ENCODE assay signal across 8 mouse cellular contexts in genomic region chr7:127770039-127770905, GRCm38 (mm10). TPM values are rescaled to one million over a fixed set of nuclear protein-coding genes. Genes with fewer than 3 reads are reported as not detected.
DNase-seq lines count a peak whose midpoint lies in the region; ATAC-seq and TF ChIP-seq lines count a peak whose summit lies in the region.

No protein-coding gene starts in this region.

- 2% methylated on average over 27 of the region's 27 CpGs for WGBS in heart, embryonic 10.5 days
- 5% methylated on average over 27 of the region's 27 CpGs for WGBS in limb, embryonic 10.5 days
- WGBS in neural tube, embryonic 12.5 days, result 6% methylated on average over 27 of the region's 27 CpGs

- peak overlapping the region; percentile 95 for H3K9ac ChIP-seq in ES-E14 (ENCODE audit: insufficient read depth, low read depth, low read length, poor library complexity, severe bottlenecking)
- peak overlapping the region; percentile 67 for H3K9ac ChIP-seq in neural tube, embryonic 12.5 days

- H3K4me2 ChIP-seq in neural tube, embryonic 12.5 days (replicated peaks), result peak overlapping the region; percentile 73

- H3K4me3 ChIP-seq in heart, embryonic 10.5 days, result peak overlapping the region; percentile 73
- H3K4me3 ChIP-seq in ES-E14 (ENCODE audit: insufficient read depth in 1 of 2, low read depth in 1 of 2, low read length in 2 of 2, poor library complexity in 1 of 2, severe bottlenecking in 1 of 2), result peak overlapping the region; percentile 81 to 96
- H3K4me3 ChIP-seq in erythroblast, embryonic 14.5 days (replicated peaks), result peak overlapping the region; percentile 74
- peak overlapping the region; percentile 76 for H3K4me3 ChIP-seq in limb, embryonic 10.5 days
- H3K4me3 ChIP-seq in neural tube, embryonic 12.5 days, result peak overlapping the region; percentile 45

- H3K4me1 ChIP-seq in heart, embryonic 10.5 days, result peaks cover 44% of the 10 kb centered on the region
- H3K4me1 ChIP-seq in ES-E14 (ENCODE audit: control insufficient read depth in 2 of 2, insufficient read depth in 2 of 2, low read length in 2 of 2, poor library complexity in 1 of 2), result peaks cover 0 to 17% of the 10 kb centered on the region in 2 experiments; a peak in 2 of 4 replicates
- peaks cover 87% of the 10 kb centered on the region for H3K4me1 ChIP-seq in erythroblast, embryonic 14.5 days (ENCODE audit: control insufficient read depth)
- peaks cover 45% of the 10 kb centered on the region for H3K4me1 ChIP-seq in limb, embryonic 10.5 days
- peaks cover 25% of the 10 kb centered on the region for H3K4me1 ChIP-seq in neural tube, embryonic 12.5 days

- peaks cover 11% of the 10 kb centered on the region; the same call in 1 of the 2 replicates for H3K27me3 ChIP-seq in heart, embryonic 10.5 days (ENCODE audit: insufficient read depth, poor library complexity, severe bottlenecking)
- peaks cover 2% of the 10 kb centered on the region; the same call in 1 of the 2 replicates for H3K27me3 ChIP-seq in erythroblast, embryonic 14.5 days (ENCODE audit: control insufficient read depth)
- H3K27me3 ChIP-seq in limb, embryonic 10.5 days (ENCODE audit: low read depth, poor library complexity, severe bottlenecking), result no peaks in the 10 kb centered on the region
- no peaks in the 10 kb centered on the region for H3K27me3 ChIP-seq in neural tube, embryonic 12.5 days (replicated peaks)

- peak; percentile 27 for ATAC-seq in neural tube, embryonic 12.5 days (ENCODE audit: low FRiP score, low read depth)

- no peaks in the 10 kb centered on the region for H3K9me3 ChIP-seq in heart, embryonic 10.5 days
- no peaks in the 10 kb centered on the region for H3K9me3 ChIP-seq in ES-E14 (ENCODE audit: control insufficient read depth, insufficient read depth, low read depth, low read length)
- H3K9me3 ChIP-seq in erythroblast, embryonic 14.5 days (ENCODE audit: control insufficient read depth, low read length), result no peaks in the 10 kb centered on the region
- H3K9me3 ChIP-seq in limb, embryonic 10.5 days (replicated peaks), result no peaks in the 10 kb centered on the region
- no peaks in the 10 kb centered on the region for H3K9me3 ChIP-seq in neural tube, embryonic 12.5 days

- H3K27ac ChIP-seq in heart, embryonic 10.5 days, result peak overlapping the region; percentile 91
- H3K27ac ChIP-seq in ES-E14 (ENCODE audit: insufficient read depth, low read depth, low read length, poor library complexity, severe bottlenecking), result peak overlapping the region; percentile 91
- peak overlapping the region; percentile 95 for H3K27ac ChIP-seq in limb, embryonic 10.5 days
- H3K27ac ChIP-seq in neural tube, embryonic 12.5 days, result no peak overlapping the region

- intact Hi-C loops in heart, postnatal 14 days (cut with DNase I), result no loop called here

- H3K36me3 ChIP-seq in heart, embryonic 10.5 days, result peaks cover 26% of the 10 kb centered on the region
- H3K36me3 ChIP-seq in ES-E14 (ENCODE audit: control insufficient read depth, insufficient read depth, low read length, poor library complexity, severe bottlenecking), result peaks cover 25% of the 10 kb centered on the region
- peaks cover 10% of the 10 kb centered on the region for H3K36me3 ChIP-seq in erythroblast, embryonic 14.5 days (ENCODE audit: control insufficient read depth)
- H3K36me3 ChIP-seq in limb, embryonic 10.5 days, result peaks cover 47% of the 10 kb centered on the region
- H3K36me3 ChIP-seq in neural tube, embryonic 12.5 days, result peaks cover 31% of the 10 kb centered on the region

- in situ Hi-C loops in ES-E14 (cut with MboI; ENCODE audit: low sequenced_read_pairs in 2 of 2, unreplicated experiment in 2 of 2), result no loop called here

- no peak for DNase-seq in heart, embryonic 10.5 days (ENCODE audit: low spot score)
- DNase-seq in heart, postnatal 14 days, result no peak
- DNase-seq in ES-E14 (ENCODE audit: low read depth, low spot score), result no peak
- DNase-seq in limb, embryonic 10.5 days (ENCODE audit: low spot score), result peak; percentile 53
- DNase-seq in urinary bladder, postnatal 36 days (ENCODE audit: low spot score in 2 of 2), result no peak
- no peak for DNase-seq in spleen, adult 18-20 months

TF ChIP-seq in ES-E14, 5 proteins besides CTCF, POLR2A, EP300 and RAD21:
- no peak for TF ChIP-seq ZNF384 (IDR thresholded peaks at IDR 0.05; ENCODE audit: low read depth, low read length)
- no peak for TF ChIP-seq ZC3H11A (IDR thresholded peaks at IDR 0.05; ENCODE audit: borderline replicate concordance, low read depth, low read length)
- TF ChIP-seq HCFC1 (IDR thresholded peaks at IDR 0.05; ENCODE audit: borderline replicate concordance, insufficient read depth, low read length), result no peak
- TF ChIP-seq MAFK (IDR thresholded peaks at IDR 0.05; ENCODE audit: insufficient read depth, low read depth, low read length), result no peak
- no peak for TF ChIP-seq CHD2 (IDR thresholded peaks at IDR 0.05; ENCODE audit: low read depth, low read length)

RNA-seq across cellular contexts. Expression of gene Orai3, which starts 0.7 kb away (rescaled TPM):
- polyA plus RNA-seq in heart, embryonic 10.5 days (2016; fragmentation: Nextera tagmentation; extraction: Ambion mirVana), result 12.9 and 19.8 TPM in 2 replicates
- total RNA-seq in heart, postnatal 14 days (2021), result 10 to 100 TPM; 16.6 to 17.3 TPM
- 14.0 and 30.7 TPM in 2 replicates for total RNA-seq in ES-E14 (2012; rRNA removed)
- polyA plus RNA-seq in erythroblast, embryonic 14.5 days (2012), result 0.30 and 0.44 TPM in 2 replicates
- polyA plus RNA-seq in limb, embryonic 10.5 days (2016; fragmentation: Nextera tagmentation; extraction: Ambion mirVana), result 15.2 and 16.0 TPM in 2 replicates
- polyA plus RNA-seq in neural tube, embryonic 12.5 days (2016; fragmentation: Nextera tagmentation; extraction: Ambion mirVana), result 7.9 and 9.9 TPM in 2 replicates

RNA-seq across cellular contexts. Expression of gene Setd1a, which starts 6.2 kb away (rescaled TPM):
- polyA plus RNA-seq in heart, embryonic 10.5 days (2016; fragmentation: Nextera tagmentation; extraction: Ambion mirVana), result 13.2 and 23.7 TPM in 2 replicates
- total RNA-seq in heart, postnatal 14 days (2021), result 10 to 100 TPM; 21.0 to 22.3 TPM
- total RNA-seq in ES-E14 (2012; rRNA removed), result 22.6 and 24.4 TPM in 2 replicates
- 4.7 and 6.0 TPM in 2 replicates for polyA plus RNA-seq in erythroblast, embryonic 14.5 days (2012)
- polyA plus RNA-seq in limb, embryonic 10.5 days (2016; fragmentation: Nextera tagmentation; extraction: Ambion mirVana), result 21.9 and 24.2 TPM in 2 replicates
- polyA plus RNA-seq in neural tube, embryonic 12.5 days (2016; fragmentation: Nextera tagmentation; extraction: Ambion mirVana), result 20.3 and 22.5 TPM in 2 replicates

RNA-seq across cellular contexts. Expression of gene Gm49388, which starts 15.1 kb away (rescaled TPM):
- polyA plus RNA-seq in heart, embryonic 10.5 days (2016; fragmentation: Nextera tagmentation; extraction: Ambion mirVana), result not detected in 2 replicates
- total RNA-seq in heart, postnatal 14 days (2021), result 1 to 10 TPM; 2.7 to 3.0 TPM
- total RNA-seq in ES-E14 (2012; rRNA removed), result 1.5 and 1.9 TPM in 2 replicates
- 0.39 TPM in 1 of 2 replicates, not detected in the other for polyA plus RNA-seq in erythroblast, embryonic 14.5 days (2012)
- polyA plus RNA-seq in limb, embryonic 10.5 days (2016; fragmentation: Nextera tagmentation; extraction: Ambion mirVana), result not detected in 2 replicates
- polyA plus RNA-seq in neural tube, embryonic 12.5 days (2016; fragmentation: Nextera tagmentation; extraction: Ambion mirVana), result not detected in 2 replicates

RNA-seq across cellular contexts. Expression of gene Fbxl19, which starts 25.9 kb away (rescaled TPM):
- 3.4 and 4.8 TPM in 2 replicates for polyA plus RNA-seq in heart, embryonic 10.5 days (2016; fragmentation: Nextera tagmentation; extraction: Ambion mirVana)
- 1 to 10 TPM; 4.8 to 5.7 TPM for total RNA-seq in heart, postnatal 14 days (2021)
- 86.9 and 93.0 TPM in 2 replicates for total RNA-seq in ES-E14 (2012; rRNA removed)
- 8.2 and 9.9 TPM in 2 replicates for polyA plus RNA-seq in erythroblast, embryonic 14.5 days (2012)
- polyA plus RNA-seq in limb, embryonic 10.5 days (2016; fragmentation: Nextera tagmentation; extraction: Ambion mirVana), result 9.4 and 10.8 TPM in 2 replicates
- 10.2 and 13.0 TPM in 2 replicates for polyA plus RNA-seq in neural tube, embryonic 12.5 days (2016; fragmentation: Nextera tagmentation; extraction: Ambion mirVana)

RNA-seq across cellular contexts. Expression of gene Hsd3b7, which starts 30.1 kb away (rescaled TPM):
- 14.9 and 17.1 TPM in 2 replicates for polyA plus RNA-seq in heart, embryonic 10.5 days (2016; fragmentation: Nextera tagmentation; extraction: Ambion mirVana)
- total RNA-seq in heart, postnatal 14 days (2021), result 10 to 100 TPM; 14.9 to 18.4 TPM
- 14.7 and 22.5 TPM in 2 replicates for total RNA-seq in ES-E14 (2012; rRNA removed)
- polyA plus RNA-seq in erythroblast, embryonic 14.5 days (2012), result 0.43 and 0.50 TPM in 2 replicates
- 5.5 and 8.2 TPM in 2 replicates for polyA plus RNA-seq in limb, embryonic 10.5 days (2016; fragmentation: Nextera tagmentation; extraction: Ambion mirVana)
- polyA plus RNA-seq in neural tube, embryonic 12.5 days (2016; fragmentation: Nextera tagmentation; extraction: Ambion mirVana), result 7.8 and 9.0 TPM in 2 replicates
